Mouse (Mus musculus) Muller cell, postnatal 12 days (primary cell): ENCODE measurements around the gene Eif3b.
"Not testable (repeated sequence)": the region's sequence is repeated elsewhere in the genome, so short reads cannot be mapped to it uniquely, and the experiment has no call there.

Experiments used
- DNase-seq: peaks from one replicate; pipeline ENCODE4 v3.0.0-alpha.2; 2015; ENCODE audit errors: inconsistent ontology term

Gene Eif3b

GRCm38 (mm10) chr5:140392701-140393100 is 26.4 kb upstream of the Eif3b start:
- DNase-seq: no peak

- no peak for DNase-seq
These were observed 22.8 kb upstream of the Eif3b start for GRCm38 (mm10) chr5:140396166-140396940.

GRCm38 (mm10) chr5:140402640-140403270 is 16.4 kb upstream of the Eif3b start:
- DNase-seq: no peak

- DNase-seq: no peak
These were observed 14.0 kb upstream of the Eif3b start for GRCm38 (mm10) chr5:140405126-140405525.

GRCm38 (mm10) chr5:140406666-140407065 is 12.5 kb upstream of the Eif3b start:
- no peak for DNase-seq

DNA sequence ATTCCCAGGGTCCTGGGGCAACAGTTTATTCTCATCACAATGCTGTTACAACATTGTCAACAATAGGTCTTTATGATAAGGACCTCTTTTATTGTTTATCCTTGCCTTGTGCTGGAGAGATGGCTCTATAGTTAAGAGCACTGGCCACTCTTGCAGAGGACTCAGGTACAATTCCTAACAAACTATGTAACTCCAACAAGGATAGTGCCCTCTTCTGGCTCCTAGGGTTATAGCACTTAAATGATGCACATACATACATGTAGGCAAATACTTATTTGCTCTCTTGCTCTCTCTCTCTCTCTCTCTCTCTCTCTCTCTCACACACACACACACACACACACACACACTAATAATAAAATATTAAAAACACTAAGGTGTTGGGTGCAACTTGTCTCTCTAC is 10.3 kb upstream of the Eif3b start:
- no peak for DNase-seq

DNA sequence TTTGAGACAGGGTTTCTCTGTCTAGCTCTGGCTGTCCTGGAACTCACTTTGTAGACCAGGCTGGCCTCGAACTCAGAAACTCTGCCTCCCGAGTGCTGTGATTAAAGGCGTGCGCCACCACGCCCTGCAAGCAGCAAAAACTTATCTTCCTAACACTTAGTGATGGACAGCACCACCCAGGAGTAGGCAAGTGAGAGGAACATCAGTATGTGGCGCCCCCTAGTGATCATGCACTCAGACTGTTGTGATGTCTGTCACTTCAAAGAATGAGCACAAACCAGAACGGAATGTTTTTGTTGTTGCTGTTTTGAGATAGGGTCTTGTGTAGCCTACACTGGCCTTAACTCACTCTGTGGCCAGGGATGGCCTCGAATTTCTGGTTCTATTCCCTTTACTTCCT is 7.8 kb upstream of the Eif3b start:
- DNase-seq: peak; percentile 40

DNA sequence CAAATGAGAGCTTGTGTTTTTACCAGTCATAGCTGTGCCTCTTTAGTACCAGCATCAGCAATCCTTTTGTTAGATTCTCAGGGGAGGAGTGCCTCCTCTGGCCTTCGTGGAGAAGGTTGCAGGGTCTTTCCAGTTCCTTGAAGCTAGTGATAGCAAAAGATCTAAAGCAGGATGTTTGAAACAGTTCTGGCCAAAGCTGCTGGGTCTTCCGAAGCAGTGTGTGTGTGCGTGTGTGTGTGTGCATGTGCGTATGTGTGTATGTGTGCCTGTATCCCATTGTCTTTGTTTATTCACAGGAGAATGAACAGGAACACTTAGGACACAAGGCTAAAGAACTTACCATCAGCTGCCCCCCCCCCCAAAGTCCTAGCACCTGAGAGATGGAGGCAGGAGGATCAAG is 4.5 kb upstream of the Eif3b start:
- DNase-seq: no peak

GRCm38 (mm10) chr5:140418106-140418488 is 1.0 kb upstream of the Eif3b start:
- no peak for DNase-seq

GRCm38 (mm10) chr5:140419442-140420080 is 433 bp downstream of the Eif3b start:
- DNase-seq: no peak

DNA sequence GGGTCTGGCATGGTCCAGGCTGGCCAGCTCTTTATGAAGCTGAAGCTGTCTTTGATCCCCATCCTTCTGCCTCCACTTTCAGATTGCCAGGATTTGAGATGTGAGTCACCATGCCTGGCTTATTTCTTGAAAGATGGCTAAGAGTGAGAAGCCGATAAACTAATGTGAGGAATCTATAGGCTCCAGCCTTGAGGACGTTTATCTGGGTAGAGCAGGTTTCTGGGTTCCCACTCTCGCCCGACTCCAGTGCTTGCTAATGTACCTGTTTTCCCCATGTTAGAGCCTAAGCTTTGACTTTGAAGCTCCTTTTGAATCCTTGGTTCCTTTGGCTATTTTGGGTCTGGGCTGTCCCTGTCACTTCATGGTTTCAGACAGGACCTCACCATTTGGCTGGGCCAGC is 1.5 kb downstream of the Eif3b start:
- DNase-seq: no peak

- no peak for DNase-seq
These were observed 6.1 kb downstream of the Eif3b start for GRCm38 (mm10) chr5:140425016-140425783.

GRCm38 (mm10) chr5:140439117-140439516 is 20.0 kb downstream of the Eif3b start:
- not testable (repeated sequence) for DNase-seq

DNA sequence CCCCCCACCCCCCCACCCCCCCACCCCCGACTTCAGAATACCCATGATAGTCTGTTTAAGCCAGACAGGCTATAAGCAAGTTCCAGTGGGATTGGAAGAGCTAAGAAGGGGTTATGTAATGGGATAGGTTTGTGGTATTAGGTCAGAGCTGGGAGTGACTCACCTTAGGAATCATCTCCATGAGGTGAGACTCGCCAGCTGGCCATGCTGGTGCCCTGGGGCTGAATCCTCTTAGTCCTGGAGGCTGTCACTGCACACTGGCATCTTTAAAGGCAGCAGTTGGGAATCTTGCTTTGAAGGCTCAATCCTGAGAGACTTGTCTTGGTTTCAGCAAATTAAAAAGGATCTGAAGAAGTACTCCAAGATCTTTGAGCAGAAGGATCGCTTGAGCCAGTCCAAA is 22.3 kb downstream of the Eif3b start:
- no peak for DNase-seq

DNA sequence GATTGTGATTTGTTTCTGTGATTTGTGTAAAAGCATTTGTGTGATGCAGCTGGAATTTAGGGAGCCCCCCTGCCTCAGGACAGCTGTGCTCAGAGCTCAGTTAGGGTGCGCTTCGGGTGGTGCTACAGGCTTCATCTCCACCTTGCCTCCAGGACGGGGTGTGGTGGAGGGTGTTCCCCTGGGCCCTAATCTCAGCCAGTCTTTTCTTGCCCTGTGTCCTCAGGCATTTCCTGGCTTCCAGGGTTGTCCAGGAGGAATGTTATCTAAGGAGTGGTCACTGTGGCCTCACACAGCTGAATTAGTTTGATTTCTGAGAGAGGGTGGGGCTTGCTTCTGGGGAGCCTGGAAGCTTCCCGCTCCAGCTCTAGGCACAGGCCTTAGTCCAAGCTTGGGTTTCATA is 24.9 kb downstream of the Eif3b start:
- no peak for DNase-seq

DNA sequence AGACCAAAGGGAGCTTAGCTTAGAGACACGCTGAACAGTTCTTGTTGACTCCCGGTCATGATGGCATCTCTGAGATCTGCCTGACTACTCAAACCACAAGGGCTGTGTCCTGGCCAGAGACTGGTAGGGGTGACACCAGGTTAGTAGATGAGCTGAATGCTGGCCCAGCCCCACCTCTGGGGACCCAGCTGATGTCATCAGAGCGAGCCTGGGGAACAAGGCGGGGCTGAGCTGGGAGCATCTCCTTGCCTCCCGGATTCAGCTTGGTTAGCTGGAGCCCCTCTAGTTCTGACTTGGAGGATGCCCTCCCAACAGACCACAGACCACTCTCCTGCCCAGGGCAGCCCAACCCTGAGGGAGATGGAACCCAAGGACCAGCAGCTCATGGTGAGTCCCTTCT is 26.2 kb downstream of the Eif3b start, which contains the start of gene Gm4869:
Gm4869 (plus strand) TSS at position 301 of the 400 bp plus-strand sequence.
- DNase-seq: no peak

- no peak for DNase-seq
These were observed 26.9 kb downstream of the Eif3b start for GRCm38 (mm10) chr5:140446054-140446453.

DNA sequence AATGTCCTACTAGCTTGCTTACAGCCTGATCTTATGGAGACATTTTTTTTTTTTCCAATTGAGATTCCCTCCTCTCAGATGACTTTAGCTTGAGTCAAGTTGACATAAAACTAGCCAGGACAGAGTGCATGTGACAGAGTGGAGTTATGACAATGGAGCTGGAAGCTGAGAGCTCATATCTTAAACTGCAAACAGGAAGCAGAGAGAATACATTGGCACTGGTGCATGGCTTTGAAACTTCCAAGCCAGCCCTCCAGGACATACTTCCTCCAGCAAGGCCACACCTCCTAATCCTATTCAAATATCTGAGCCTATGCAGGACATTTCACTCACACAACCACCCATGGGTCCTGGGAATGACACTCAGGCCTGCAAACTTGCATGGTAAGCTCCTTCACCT is 35.4 kb downstream of the Eif3b start:
- DNase-seq: no peak

DNA sequence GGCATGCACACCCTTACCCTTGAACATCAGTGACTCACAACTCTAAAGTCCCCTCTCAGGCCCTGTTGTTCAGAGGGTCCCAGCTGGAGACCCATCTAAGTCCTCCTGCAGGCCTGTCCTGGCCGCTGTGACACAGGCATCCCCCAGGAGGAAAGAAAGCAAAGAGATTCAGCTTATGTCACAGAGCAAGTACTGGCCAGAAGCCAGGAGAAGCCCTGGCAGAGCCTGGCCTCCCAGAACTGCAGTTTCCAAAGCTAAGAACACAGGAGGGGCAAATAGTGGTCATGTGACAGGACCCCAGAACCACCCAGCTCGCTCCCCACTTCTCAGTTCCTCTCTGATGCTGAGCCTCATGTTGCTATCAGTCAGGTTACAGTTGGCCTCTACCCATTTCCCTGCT is 36.3 kb downstream of the Eif3b start:
- DNase-seq: no peak

- peak; percentile 57 for DNase-seq
These were observed 42.3 kb downstream of the Eif3b start for GRCm38 (mm10) chr5:140461476-140461875.

- not testable (repeated sequence) for DNase-seq
These were observed 44.0 kb downstream of the Eif3b start for GRCm38 (mm10) chr5:140463151-140463550.

GRCm38 (mm10) chr5:140464943-140465342 is 45.8 kb downstream of the Eif3b start:
- DNase-seq: no peak
